Mouse (Mus musculus): Measurements from ENCODE around the gene Capn13. TPM values are rescaled to one million over a fixed set of nuclear protein-coding genes. Genes with fewer than 3 reads are reported as not detected.

The Capn13 gene
- polyA plus RNA-seq (2014; fragmentation: Illumina TruSeq; extraction: RNeasy Lipid Tissue Mini Kit (QIAGEN cat#74804); ENCODE audit: low read depth, low replicate concordance) = 0.53 TPM

DNA sequence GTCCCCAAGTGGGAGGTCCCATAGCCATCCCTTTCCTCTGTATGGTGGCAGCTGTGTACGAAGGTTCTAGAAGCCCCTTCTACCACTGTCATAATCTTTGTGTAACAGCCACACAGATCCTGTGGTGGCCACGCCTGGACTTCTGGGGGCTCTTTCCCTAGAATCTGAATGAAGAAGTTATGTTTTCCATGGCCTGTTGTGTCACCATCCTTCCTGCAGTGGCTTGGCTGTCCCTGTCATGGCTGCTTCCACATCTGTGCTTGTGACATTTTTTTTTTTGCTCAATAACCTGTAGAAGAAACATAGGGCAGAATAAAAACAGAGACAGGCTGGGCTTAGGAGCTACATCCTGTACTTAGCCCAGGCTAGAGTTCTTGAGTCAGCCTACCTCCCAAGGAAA is at the start of gene Capn13:
TSS of gene Capn13 (minus strand) at position 5 of the 400 bp plus-strand sequence.

All from kidney, adult 10 weeks (tissue).